Mouse (Mus musculus) kidney, postnatal 4 days (tissue): ENCODE results near the gene Chchd6.

Source experiments
- DNase-seq, 2 experiments: peaks; one replicate each; pipeline ENCODE4 v3.0.0; 2021; ENCODE audit warnings: mixed read lengths in 2 of 2

Gene Chchd6

DNA sequence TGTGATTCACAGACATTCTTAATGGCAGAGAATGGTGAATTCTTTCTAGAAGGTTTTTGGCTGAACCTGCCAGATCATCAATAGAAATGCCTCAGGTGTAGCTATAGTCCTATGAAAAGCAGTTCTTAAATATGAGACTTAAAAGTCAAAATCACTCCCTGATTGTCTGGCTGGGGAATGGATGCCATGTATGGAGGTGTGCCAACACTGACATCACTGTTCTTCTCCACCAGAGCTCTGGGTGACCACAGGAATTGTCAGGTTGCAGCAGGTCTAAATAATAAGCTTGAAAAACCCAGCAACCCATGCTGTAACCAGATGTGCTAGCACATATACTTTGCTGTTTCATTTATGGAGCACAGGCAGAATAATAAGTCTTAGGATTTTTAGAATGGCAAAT lies 87.2 kb downstream of the Chchd6 start:
- no peak for DNase-seq

DNA sequence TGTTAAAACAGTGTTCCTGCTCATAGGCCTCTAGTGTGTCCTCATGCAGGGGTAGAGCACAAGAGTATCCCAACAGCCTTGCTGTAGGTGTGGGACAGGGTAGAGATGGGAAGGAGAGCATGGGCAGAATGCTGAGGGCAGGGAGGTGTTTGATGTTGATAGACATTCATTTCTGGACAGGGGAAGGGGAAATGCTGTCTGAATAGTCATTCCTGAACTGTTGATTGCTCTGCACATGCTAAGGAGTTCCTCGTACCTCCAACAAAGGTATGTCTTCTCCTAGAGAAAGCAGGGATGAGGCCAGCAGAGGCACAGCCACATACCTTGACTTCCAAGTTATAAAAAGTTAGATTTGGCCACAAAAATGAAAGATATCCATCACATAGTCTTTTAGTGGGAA lies 95.5 kb downstream of the Chchd6 start:
- DNase-seq = no peak

DNA sequence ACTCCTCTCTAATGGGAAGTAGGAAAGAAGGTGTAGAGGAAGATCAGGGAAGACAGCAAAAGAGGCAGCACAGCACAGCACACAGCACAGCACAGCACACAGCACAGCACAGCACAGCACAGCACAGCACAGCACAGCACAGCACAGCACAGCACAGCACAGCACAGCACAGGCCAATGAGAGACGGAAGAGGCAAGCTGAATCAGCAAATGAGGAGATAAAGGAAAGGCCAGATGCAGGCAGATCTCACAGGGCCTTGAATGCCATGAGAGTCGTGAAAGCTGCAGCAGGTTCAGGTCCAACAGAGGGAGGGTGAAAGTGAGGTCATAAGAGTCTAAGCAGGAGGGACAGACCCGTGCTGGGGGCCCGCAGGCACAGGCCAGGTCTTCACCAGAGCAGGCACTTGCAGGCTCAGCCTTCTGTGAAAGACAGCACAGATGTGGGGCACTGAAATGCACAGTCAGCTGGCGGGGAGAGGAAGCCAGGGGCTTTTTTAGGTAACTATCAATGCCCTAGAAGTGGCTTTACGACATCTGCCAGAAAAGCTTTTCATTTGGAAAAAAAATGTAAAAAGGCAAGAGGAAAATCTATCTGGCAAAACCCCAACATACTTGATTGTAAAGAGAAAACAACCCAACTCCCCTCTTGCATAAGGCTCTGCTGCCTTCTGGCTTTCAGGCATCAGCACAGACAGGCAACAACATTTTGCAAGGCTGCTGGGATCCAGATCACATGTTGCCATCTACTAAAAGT lies 96.5 kb downstream of the Chchd6 start:
- DNase-seq = peak; percentile 4 to 5

DNA sequence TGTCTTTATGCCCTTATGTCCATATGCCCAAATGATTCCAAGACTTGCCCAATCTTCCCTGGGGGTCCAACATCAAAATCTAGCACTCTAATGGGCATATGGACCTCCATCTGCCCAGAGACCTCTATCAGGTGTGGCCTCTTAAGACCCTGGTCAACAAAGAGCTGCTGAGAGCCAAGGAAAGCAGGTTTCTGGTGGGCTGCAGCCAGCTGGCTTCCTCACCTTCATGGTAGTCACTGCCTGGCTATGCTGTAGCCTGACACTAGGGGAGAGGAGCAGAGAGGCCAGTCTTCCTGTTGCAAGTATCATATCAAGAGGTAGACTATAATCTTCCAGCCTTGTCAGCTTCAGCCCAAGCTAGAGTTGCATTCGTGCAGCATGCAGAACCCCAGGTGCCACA lies 98.5 kb downstream of the Chchd6 start:
- no peak for DNase-seq

DNA sequence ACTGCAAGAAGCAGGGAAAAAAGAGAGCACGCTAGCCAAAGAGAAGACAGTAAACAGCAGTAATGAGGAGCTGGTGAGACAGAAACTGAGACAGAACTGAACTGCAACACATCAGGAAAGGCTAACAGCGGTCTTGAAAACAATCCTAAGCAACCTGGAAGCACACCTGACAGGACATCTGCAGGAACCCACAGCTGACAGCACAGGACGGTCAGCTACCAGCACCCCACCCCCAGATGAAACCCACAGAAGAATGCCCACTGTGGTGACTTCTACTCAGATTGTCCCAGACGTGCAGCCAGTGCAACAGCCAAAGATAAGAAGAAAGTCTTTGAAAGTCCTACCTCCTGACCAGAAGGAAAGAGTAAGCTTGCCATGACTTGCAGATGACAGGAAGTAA lies 103.1 kb downstream of the Chchd6 start:
- no peak for DNase-seq

DNA sequence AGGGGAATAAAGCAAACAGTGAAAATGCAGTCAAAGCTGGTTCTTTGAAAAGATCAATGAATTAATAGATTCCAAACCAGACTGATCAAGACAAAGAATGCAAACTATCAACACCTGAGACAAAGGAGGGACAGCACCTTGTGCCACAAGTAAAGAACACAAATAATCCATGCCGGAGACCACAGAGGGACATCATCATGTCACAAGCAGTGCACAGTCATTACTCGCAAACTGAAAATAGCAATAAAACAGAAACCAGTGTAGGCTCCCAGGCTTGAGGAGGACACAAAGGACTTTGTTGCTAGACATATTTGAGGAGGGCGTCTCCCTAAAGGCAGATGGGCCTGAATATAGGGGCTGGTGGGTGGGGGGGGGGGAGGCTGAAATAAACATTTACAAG lies 105.1 kb downstream of the Chchd6 start:
- DNase-seq = no peak

DNA sequence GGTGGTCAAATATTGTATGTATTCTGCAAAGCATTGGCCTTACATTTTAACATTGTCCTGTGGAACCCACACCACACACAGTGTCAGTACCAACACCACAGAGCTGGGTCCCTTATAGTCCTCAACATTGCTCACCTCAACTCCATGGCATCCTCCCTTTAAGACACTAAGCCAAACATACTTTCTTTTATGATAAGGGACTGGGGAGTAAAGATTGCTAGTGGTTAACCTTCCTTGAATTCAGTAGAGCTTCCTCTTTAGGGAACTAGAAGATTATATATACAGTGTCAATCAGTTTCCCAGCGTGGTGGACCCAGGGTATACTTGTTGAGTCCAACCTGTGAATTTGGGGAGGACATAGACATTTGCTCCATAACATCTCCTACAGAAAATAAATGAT lies 105.9 kb downstream of the Chchd6 start:
- DNase-seq = no peak

DNA sequence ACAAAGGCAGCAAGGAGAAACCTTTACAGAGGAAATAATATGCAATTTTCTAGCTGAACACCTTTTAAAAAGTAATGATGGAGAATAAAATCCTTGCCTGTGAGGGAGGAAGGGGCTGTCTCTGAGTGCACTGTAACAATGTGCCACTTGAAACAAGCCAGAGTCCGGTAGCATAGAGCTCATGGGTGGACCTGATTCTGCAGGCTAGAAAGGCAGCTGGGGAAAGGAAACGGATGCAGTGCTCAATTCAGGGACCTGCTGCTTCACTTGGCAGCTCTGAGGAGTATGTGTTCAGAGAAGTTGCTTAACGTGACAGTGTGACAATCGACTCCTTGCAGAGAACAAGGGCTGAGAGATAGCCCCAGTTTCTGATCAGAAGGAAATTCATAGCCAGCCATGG lies 109.4 kb downstream of the Chchd6 start:
- no peak for DNase-seq

DNA sequence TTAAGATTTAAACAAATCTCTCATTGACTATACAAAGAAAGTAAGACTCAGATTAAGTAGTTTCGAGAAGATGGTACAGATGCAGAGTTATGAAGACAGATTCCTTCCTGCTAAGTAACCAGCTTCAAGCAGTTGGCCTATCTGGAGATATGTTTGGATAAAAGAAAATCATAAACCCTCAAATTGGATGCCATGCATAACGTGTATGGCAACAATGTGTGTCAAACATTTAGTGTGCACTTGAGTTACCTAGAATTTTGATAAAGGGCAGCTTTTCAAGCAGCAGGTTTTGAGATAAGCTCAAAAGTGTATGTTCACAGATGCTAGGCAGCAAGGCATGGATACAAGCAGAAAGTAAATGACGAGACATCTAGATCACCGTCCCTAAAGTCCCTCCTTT lies 114.3 kb downstream of the Chchd6 start:
- DNase-seq = no peak

DNA sequence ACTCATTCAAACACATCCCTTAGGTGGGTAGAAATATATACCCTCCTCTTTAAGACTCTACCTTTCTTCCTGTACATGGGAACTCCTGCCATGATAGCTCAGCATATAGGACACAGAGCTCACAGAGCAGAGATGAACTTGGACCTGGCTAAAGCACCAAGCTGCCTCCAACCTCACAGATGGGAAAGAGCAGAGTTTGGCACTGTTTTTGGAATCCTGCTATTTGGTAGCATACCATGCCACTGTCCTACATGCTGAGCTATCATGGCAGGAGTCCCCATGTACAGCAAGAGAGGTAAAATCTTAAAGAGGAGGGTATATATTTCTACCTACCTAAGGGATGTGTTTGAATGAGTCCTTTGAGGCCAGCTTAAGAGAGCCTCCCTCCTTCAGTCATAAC lies 127.5 kb downstream of the Chchd6 start:
- no peak for DNase-seq

DNA sequence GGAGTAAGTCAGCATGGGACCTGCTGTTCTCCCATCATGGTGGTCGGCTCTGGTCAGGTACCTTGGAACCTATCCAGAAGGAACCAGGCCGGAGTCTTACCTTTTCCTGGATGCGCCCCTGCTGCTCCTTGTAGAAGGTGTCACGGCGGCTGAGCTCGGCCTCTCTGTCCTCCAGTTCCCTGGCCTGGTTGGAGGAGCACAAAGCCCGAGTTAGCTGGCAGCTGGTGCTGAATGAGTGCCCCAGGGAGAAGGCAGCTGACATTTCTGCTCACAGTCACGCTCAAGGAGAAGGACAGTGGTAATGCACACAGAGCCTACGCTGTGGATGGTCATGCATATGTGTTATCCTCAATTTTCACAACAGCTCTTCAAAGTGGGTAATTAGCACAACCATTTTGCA lies 128.2 kb downstream of the Chchd6 start:
- no peak for DNase-seq

DNA sequence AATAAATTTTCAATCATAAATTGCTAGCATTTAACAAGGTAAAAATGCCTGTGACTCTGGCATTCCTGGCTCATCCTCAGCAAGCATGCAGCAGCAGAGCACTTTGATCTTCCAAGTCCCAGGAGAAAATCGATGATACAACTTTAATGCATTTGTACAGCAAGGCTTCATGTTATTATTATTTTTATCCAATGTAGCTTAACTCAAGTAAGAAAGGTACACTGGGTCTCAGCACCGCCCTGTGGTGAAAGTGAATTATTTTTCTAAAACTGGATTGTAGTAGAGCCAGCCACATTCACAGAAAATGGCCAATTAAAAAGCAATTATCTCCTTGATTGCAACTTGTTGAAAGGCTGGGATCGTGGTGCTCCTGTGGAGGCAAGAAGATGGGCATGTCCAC lies 128.6 kb downstream of the Chchd6 start:
- DNase-seq = peak; percentile 6 to 28

DNA sequence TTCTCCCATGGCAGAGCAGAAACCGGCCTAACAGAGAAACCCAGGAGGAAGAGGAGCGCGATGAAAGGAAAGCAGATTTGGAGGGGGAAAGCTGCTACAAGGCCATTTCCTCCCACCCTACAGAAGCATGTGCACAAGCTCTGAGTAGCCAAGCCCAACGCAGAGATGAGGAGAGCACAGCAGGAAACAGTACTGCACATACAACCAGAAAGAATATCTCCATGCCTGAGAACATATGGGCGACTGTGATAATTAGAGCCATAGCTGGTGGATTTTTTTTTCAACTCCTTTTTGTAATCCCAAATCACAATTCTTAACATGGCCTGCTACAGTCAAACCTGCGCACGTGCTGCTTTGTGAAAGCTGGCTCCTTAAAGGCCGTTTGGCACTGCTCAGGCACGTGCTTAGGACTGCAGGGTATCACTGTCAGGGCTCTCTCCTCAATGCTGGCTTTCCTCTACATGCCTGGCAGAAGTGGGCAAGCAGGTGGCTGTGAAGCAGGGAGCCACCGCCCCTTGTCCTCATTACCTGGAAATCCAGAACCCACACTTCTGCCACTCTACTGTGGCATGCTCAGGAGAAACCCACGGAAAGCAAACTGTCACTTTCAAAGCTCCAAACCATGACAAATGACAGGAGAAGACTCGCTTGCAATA lies 129.3 kb downstream of the Chchd6 start:
- no peak for DNase-seq

DNA sequence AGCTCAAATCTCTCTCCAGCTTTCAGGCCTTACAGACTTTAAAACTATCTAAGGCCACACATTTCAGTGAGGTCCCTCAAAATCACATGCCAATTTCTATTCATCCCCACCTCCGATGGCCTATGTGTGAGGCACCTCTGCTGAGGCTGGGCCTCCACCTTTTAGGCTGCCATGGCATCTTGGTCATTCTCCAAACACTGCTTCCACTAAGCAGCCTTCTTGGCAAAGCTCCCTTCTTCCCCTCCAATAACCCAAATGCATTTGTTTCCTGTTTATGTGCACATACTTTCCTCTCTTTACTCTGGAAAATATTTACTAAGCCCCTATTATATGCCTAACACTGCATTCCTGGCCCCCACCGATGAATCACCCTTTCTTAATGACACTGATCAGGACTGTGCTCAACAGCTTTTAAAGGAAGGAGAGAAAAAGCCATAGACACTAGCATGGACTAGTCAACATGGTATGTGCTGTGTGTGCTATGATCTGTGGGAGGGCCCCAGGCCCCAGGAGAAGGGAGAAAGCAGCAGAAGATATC lies 133.2 kb downstream of the Chchd6 start:
- DNase-seq = no peak

DNA sequence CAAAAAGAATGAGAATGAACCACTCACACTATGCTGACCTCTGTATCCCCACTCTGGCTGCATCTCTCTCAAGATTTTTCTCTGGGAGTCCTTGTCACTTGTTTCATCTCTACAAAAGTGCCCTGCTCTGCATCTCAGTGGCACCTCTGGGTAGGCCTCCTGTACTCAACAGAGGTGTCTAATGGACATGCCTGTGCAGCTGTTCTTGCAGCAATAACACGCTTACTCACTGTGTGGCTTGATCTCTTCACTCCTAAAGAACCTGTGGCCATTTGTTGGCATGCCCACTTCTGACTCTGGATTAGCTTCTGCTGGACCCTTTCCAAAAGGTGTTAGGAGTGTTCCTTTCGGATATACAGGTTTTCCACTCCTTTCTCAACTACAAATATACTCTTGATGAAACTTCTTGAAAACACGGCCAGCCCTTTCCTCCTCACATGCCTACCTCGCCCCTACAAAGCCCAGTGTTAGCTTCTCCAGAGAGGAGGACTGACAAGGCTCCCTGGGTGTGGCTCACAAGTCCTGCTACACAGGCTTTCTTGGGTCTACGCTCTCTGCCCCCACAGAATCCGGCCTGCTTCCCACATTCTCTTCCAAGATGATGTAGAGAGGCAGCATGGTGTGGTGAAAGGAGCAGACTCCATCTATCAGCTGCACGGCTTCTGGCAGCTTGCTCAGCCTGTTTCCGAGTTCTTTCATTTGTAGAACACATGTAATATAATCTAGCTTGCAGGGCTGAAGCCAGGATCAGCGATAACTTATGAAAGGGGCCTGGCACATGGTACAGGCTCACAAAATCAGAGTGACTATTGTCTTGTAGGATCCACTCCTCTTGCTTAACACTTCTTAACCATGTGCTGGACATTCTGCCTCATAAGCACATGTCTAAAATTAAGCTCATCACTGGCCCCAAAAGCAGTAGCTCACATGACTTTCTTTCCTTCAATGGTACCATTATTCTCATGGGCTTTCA lies 133.9 kb downstream of the Chchd6 start:
- peak; percentile 21 to 37 for DNase-seq

DNA sequence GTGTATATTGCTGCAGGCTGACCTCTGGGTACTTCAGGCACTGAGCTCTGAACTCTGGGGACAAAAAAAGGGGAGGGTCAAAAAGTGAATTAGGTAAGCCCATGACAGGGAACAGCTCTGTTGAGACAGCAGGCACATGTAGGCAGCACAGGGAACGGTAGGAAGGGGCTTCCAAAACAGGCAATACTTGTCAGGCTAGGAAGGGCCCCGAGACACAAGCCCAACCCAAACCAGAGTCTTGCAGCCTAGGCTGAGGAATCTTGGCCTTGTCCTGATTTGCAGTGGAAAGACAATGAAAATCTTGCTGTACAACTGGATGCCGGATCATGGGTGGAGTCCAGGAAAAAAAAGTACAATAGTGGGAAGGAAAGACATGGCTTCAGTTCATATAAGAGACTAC lies 135.8 kb downstream of the Chchd6 start:
- no peak for DNase-seq

DNA sequence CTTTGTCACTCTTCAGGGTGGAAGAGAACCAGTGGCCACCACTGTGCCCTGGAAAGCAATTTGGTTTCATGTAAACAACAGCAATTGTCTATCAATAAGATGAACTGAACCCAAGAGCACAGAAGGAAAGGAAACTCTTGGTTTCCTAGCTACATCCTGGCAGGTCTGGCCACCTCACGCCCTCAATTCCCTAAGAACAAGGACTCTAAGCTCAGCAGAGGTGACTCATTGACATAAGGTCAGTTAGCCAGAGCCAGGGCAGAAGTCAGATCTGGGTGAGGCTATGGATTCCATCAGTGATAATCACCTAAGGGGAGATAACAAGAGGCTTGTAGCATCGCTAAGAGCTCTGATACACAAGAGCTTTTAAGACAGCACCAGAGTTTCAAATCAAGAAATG lies 137.9 kb downstream of the Chchd6 start:
- no peak for DNase-seq

DNA sequence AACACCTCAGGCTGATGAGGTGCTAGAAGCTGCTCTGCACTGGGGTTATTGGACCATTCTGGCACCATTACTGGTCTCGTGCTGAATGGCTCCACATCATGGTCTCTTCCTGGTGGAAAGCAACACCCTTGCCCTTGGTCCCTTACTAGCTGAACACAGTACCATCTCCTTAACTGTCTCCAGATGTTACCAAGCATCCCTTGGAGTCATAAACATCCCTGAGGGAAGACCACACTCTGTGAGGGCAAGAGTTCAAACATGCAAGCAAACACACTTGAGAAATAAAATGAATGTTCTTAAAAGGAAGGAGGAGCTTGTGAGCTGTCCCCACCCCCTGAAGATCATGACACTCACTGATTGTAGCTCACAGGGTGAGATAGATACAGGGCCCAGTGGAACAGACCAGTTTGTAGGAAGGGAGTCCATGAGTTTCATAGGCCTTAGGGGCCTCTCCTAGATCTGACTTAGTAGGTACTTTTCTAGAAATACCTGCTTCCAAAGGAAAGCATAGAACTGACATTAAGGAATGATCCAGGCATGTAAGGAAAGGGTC lies 139.0 kb downstream of the Chchd6 start:
- no peak for DNase-seq

DNA sequence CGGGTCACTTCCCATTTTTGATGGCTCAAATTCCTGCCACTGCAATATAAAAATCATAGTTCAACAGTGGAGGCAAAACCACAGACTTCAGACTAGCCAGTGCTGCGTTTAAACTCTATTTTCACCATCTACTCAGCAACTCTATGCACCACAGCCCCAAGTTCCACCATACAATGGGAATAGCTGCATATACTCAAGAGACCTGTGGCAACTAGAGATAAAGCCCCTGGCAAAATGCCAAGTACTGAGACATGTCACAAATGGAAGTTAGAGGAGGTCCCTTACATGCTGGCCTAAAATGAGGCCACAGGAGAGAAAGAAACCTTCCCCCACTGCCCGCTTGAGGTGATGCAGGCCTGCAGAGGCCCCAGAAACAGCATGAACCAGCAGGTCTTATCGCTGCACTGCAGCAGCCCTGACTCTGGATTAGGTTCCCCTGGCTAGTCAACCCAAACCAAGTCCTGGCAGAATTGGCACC lies 139.9 kb downstream of the Chchd6 start:
- DNase-seq = no peak

DNA sequence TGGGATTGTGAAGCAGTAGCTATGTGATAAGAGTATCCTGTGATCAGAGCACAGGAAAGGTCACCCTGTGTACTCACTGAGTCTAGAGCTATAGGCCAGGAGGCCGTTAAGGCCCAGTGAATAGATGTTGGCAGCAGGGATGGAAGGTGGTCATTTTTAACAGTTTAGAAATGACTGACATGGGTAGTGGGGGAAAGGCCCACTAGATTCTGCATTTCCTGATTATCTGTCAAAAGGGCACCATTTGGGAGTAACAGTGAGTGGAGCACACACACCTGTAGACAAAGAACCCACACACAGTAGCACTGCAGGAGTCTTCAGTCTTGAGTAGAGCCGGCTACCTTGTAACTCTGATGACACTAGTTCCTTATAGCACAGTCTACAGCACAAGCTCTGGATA lies 141.0 kb downstream of the Chchd6 start:
- no peak for DNase-seq

DNA sequence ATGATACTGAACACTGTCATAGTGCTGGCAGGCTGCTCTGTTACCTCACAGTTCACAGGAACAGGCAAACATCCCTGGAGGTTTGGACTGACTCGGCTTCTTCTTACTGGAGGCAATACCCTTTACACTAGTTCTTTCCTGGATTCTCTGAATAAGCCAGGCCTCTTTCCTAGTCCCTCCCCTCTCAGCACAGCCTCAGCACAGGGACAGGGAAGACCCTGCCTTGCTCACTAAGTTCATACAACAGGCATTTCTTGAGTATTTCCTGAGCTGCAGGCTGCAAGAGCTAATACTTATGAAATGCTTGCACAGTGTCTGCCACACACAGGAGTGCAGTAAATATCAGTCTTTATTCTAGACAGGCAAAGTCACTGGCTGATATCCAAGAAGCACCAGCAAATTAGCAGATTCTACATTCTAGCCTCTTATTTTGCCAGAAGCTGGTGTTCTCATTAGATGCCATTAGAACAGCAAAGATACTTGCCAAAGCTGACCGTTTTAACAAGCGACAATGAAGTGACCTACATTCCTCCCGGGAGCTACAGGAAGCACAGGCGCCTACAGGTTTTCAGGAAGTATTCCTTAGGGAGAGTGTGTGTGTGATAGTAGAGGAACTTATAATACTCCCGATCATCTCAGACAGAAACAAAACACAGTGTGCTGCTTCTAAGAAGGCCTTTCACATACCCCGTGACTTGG lies 142.3 kb downstream of the Chchd6 start:
- DNase-seq = no peak

DNA sequence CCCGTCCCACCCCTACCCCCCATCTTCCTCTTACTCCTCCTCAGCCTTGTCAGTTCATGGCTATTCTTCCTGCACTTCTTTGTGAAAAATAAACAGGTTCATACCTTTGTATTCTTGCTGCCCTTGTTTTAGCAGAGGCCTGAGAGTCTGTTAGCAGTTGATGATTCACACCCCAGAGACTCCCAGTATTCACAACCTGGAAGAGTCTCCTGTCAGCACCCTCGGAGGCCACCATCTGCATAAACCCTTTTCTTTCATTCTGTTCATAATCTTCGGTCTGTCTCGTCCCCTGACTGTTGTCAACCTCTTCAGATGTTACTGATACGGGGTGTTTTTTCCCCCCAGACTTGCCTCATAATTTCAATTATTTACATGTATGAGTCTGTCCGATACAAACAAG lies 143.1 kb downstream of the Chchd6 start:
- DNase-seq = no peak
